Mouse (Mus musculus) ES-E14 (cell line): Measurements from ENCODE around the gene Slc25a42. TPM values are rescaled to one million over a fixed set of nuclear protein-coding genes. Genes with fewer than 3 reads are reported as not detected.

ENCODE experiments used
- DNase-seq: peaks from one replicate; pipeline ENCODE4 v3.0.0-alpha.2; 2013; ENCODE audit warnings: low read depth, low spot score
- H3K27ac ChIP-seq: 2 replicates; pipeline ENCODE4 v1.5.1; 2012; ENCODE audit warnings: low read depth, mild to moderate bottlenecking, low read length, moderate library complexity, mixed read lengths; ENCODE audit not compliant: poor library complexity, insufficient read depth, severe bottlenecking
- H3K36me3 ChIP-seq: 2 replicates; pipeline ENCODE4 v1.6.1; 2012; ENCODE audit warnings: mild to moderate bottlenecking, low read length, moderate library complexity, mixed read lengths; ENCODE audit not compliant: control insufficient read depth, poor library complexity, insufficient read depth, severe bottlenecking
- H3K4me1 ChIP-seq, 2 experiments: fragments of 150-350 bp in 1 of 2; sonication (generic) in 1 of 2; 2 replicates each; pipeline ENCODE4 v1.6.1; 2012; ENCODE audit warnings: low read length in 2 of 2, mild to moderate bottlenecking in 1 of 2, mixed read lengths in 1 of 2; ENCODE audit not compliant: control insufficient read depth in 2 of 2, insufficient read depth in 2 of 2, poor library complexity in 1 of 2
- H3K4me3 ChIP-seq, 2 experiments: fragments of 150-350 bp in 1 of 2; sonication (generic) in 1 of 2; 2 replicates each; pipeline ENCODE4 v1.5.1; 2012; ENCODE audit warnings: low read length in 2 of 2, low read depth in 1 of 2, mild to moderate bottlenecking in 1 of 2, mixed read lengths in 1 of 2; ENCODE audit not compliant: insufficient read depth in 1 of 2, poor library complexity in 1 of 2, severe bottlenecking in 1 of 2
- H3K9ac ChIP-seq: 2 replicates; pipeline ENCODE4 v1.6.1; 2012; ENCODE audit warnings: low read depth, mild to moderate bottlenecking, low read length, mixed read lengths; ENCODE audit not compliant: poor library complexity, insufficient read depth, severe bottlenecking
- H3K9me3 ChIP-seq: fragments of 150-350 bp; sonication (generic); 2 replicates; pipeline ENCODE4 v1.6.1; 2012; ENCODE audit warnings: low read depth, mild to moderate bottlenecking, low read length; ENCODE audit not compliant: control insufficient read depth, insufficient read depth
- CHD2 ChIP-seq: IDR thresholded peaks from 2 replicates; pipeline ENCODE4 v1.6.1; 2014; ENCODE audit warnings: mild to moderate bottlenecking, low read depth, low read length, inconsistent platforms
- HCFC1 ChIP-seq: IDR thresholded peaks from 2 replicates; pipeline ENCODE4 v1.6.1; 2012; ENCODE audit warnings: low read length, inconsistent platforms, borderline replicate concordance; ENCODE audit not compliant: insufficient read depth
- MAFK ChIP-seq: IDR thresholded peaks from 2 replicates; pipeline ENCODE4 v1.6.1; 2014; ENCODE audit warnings: mild to moderate bottlenecking, low read depth, low read length, inconsistent platforms; ENCODE audit not compliant: insufficient read depth
- ZC3H11A ChIP-seq: IDR thresholded peaks from 2 replicates; pipeline ENCODE4 v1.6.1; 2012; ENCODE audit warnings: low read depth, mild to moderate bottlenecking, inconsistent platforms, low read length, borderline replicate concordance
- ZNF384 ChIP-seq: IDR thresholded peaks from 2 replicates; pipeline ENCODE4 v1.6.1; 2012; ENCODE audit warnings: low read depth, low read length, inconsistent platforms
- in situ Hi-C, 2 experiments: fragments of 600-800 bp; cut with MboI; formaldehyde crosslinking; loops; one replicate each; pipeline ENCODE4 v1.15.1; 2025; ENCODE audit warnings: low sequenced_read_pairs in 2 of 2, inconsistent platforms in 1 of 2; ENCODE audit not compliant: unreplicated experiment in 2 of 2
- total RNA-seq: library from RNA; depleted of rRNA; stranded (reverse); fragments of 300-350 nt; gene quantifications from 2 replicates; pipeline ENCODE4 v1.2.3, GENCODE M21; 2012; rRNA removed

The Slc25a42 gene
- total RNA-seq: 5.8 and 7.5 TPM in 2 replicates

DNA sequence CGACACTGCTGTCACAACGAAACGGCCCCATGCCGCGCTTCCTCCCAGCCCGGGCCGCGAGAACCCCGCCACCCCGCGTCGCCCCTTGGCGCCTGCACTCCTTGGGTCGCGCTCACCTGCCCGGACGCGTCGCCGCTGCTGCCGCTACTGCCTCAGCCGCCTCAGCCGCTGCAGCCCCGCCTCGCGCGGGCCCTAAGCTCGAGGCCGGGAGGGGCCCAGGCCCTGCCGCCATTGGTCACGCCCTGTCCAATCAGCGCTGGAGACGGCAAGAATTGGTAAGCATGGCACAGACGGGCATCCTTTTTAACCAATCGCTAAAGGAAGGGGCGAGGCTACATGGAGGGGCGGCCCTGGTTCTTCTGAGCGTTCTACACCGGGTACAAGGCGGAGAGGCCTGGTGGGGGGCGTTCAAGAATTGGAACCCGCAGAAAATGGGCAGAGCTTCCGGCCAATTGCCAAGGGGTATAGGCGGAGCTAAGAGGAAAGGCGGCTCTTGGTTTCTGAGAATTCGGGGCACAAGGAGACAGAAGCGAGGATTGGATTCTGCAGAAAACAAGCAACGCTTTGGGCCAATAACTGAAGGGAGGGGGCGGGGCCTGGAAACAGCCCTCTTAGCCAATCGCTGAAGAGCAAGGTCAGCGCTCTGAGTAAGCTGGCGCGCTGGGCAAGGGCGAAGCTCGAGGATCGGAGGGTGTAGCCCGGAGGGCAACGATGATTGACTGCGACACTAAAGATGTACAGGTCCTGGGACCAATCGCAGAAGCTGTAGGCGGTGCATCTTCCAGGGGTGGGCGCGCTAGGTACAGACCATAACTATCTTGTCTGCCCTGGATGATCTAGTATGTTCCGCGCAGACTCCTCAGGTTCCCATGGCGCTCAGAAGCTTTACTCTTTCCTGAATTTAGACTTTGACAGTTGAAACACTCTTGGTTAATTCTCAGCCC is at the start of gene Slc25a42:
Gene Slc25a42, minus strand, starts transcription at position 194 of the 944 bp plus-strand sequence.
- Histone ChIP-seq H3K9ac (peak within 1 kb of the TSS; percentile 74), H3K4me1 (peaks cover 9 to 12% of the 10 kb centered on the region in 2 experiments; a peak in 3 of 4 replicates), H3K9me3 (no peaks in the 10 kb centered on the region), H3K4me3 (peak within 1 kb of the TSS; percentile 78 to 82), H3K27ac (no peak within 1 kb of the TSS), H3K36me3 (no peaks in the 10 kb centered on the region)
- in situ Hi-C loops: no loop called here
- peak; percentile 97 for DNase-seq
- no peak for TF ChIP-seq ZNF384
- TF ChIP-seq HCFC1: no peak
- TF ChIP-seq MAFK: no peak
- TF ChIP-seq CHD2: no peak; the same call in none of the 2 replicates
- TF ChIP-seq ZC3H11A: no peak

DNA sequence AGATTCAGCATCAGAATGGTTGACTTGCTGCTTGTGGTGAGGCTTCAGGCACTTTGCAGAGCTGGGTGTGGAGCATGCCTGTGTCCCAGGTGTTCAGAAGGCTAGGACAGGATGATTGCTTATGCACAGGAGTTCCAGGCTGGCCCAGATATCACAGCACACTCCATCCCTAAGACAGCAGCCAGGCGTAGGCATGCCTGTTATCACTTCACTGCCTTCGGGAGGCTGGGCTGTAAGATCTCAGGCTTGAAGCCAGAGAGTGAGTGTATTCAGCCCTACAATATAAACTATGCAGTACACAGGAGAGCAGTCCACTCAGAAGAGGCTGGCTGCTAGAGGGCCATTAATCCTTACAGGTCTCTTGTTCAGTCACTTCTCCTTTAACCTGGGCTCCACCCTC is 46.9 kb upstream of the Slc25a42 start:
- H3K36me3 ChIP-seq: peaks cover 76% of the 10 kb centered on the region
- no peak overlapping the region for H3K4me3 ChIP-seq
- DNase-seq: no peak
- TF ChIP-seq ZNF384: no peak
- no peak for TF ChIP-seq HCFC1
- TF ChIP-seq MAFK: no peak
- no peak for TF ChIP-seq ZC3H11A
- TF ChIP-seq CHD2: no peak
- H3K27ac ChIP-seq: no peak overlapping the region
- H3K4me1 ChIP-seq: no peaks in the 10 kb centered on the region
- no peak overlapping the region for H3K9ac ChIP-seq
- no peaks in the 10 kb centered on the region for H3K9me3 ChIP-seq
- in situ Hi-C loops: no loop called here

DNA sequence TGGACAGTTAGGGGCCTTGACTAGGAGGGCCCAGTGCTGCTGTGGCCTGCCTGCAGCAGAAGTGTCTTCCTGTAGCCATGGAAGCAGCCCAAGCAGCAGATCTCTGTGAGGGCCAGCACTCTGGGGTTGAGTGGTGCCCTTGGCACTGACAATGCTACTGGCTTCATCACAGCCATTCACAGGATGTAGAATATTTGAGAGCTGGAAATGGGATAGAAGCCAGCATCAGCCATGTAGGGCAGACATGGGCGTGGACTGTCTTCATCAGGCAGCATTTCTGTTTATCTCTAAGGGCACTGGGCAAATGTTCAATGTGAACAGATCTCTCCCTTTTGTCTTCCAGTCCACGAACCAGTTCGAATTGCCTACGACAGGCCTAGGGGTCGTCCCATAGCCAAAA is 46.5 kb upstream of the Slc25a42 start:
- H3K36me3 ChIP-seq: peaks cover 75% of the 10 kb centered on the region

DNA sequence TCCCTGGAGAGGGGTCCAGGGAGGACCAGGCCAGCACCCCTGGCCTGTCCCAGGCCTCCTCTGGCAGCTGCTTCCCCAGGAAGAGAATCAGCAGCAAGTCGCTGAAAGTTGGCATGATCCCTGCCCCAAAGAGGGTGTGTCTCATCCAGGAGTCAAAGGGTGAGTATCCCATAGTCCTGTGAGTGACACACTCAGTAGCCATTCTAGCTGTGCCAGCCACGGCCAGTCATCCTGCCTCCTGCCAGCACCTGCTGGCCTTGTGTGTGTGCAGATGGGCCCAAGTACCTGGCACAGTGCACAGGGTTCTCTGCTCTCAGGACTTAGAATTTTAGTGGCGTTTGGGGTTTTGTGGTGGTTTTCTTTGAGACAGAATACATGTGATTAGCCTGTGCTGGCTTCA is 45.4 kb upstream of the Slc25a42 start:
- TF ChIP-seq ZC3H11A (no peak), CHD2 (no peak), ZNF384 (no peak)
- no peaks in the 10 kb centered on the region for H3K9me3 ChIP-seq
- peaks cover 77% of the 10 kb centered on the region for H3K36me3 ChIP-seq

More for the DNA sequence above, 46.5 kb upstream of the Slc25a42 start:
- Histone ChIP-seq H3K9ac (no peak overlapping the region), H3K4me3 (no peak overlapping the region), H3K4me1 (no peaks in the 10 kb centered on the region), H3K9me3 (no peaks in the 10 kb centered on the region), H3K27ac (no peak overlapping the region)
- TF ChIP-seq CHD2 (no peak), MAFK (no peak), HCFC1 (no peak), ZC3H11A (no peak), ZNF384 (no peak)
- DNase-seq: no peak
- in situ Hi-C loops: no loop called here

More for the DNA sequence above, 45.4 kb upstream of the Slc25a42 start:
- no peaks in the 10 kb centered on the region for H3K4me1 ChIP-seq
- H3K4me3 ChIP-seq: no peak overlapping the region
- no peak overlapping the region for H3K9ac ChIP-seq
- DNase-seq: no peak
- in situ Hi-C loops: no loop called here
- no peak overlapping the region for H3K27ac ChIP-seq
